Mouse (Mus musculus): Measurements from ENCODE around the gene Osbpl3.

- TF ChIP-seq POLR2A (IDR thresholded peaks at IDR 0.05; ENCODE audit: extremely low read depth, insufficient read depth, low read length) (no peak), CTCF (IDR thresholded peaks at IDR 0.05; ENCODE audit: low read depth, low read length) (no peak)
Observed at GRCm38 (mm10) chr6:50300622-50301021, 155.4 kb downstream of the Osbpl3 start.
